Mouse (Mus musculus): Measurements from ENCODE around the gene Gpr61. TPM values are rescaled to one million over a fixed set of nuclear protein-coding genes. Genes with fewer than 3 reads are reported as not detected.

Gpr61 gene
- total RNA-seq, 2 experiments from 2014 or later: 14.4 to 15.2 TPM

GRCm38 (mm10) chr3:108178756-108179715, 24.4 kb upstream of the Gpr61 start:
- no peak for DNase-seq (ENCODE audit: low spot score in 2 of 2)

- DNase-seq (ENCODE audit: low spot score in 2 of 2): peak; percentile 76 to 92
Measured at GRCm38 (mm10) chr3:108174672-108175531, 20.2 kb upstream of the Gpr61 start.

- DNase-seq (ENCODE audit: low spot score in 2 of 2): no peak
Measured at GRCm38 (mm10) chr3:108169199-108169598, 14.5 kb upstream of the Gpr61 start.

GRCm38 (mm10) chr3:108167499-108167898, 12.8 kb upstream of the Gpr61 start:
- DNase-seq (ENCODE audit: low spot score in 2 of 2): no peak

GRCm38 (mm10) chr3:108166486-108167211, 12.0 kb upstream of the Gpr61 start:
- DNase-seq (ENCODE audit: low spot score in 2 of 2): peak; percentile 71 to 77

- DNase-seq (ENCODE audit: low spot score in 2 of 2): no peak
Measured at GRCm38 (mm10) chr3:108165532-108166315, 11.0 kb upstream of the Gpr61 start.

GRCm38 (mm10) chr3:108164807-108165206, 10.1 kb upstream of the Gpr61 start:
- peak; percentile 91 to 92 for DNase-seq (ENCODE audit: low spot score in 2 of 2)

- no peak for DNase-seq (ENCODE audit: low spot score in 2 of 2)
Measured at GRCm38 (mm10) chr3:108164091-108164490, 9.4 kb upstream of the Gpr61 start.

- peak in 1 of 2 experiments; percentile 78 for DNase-seq (ENCODE audit: low spot score in 2 of 2)
Measured at GRCm38 (mm10) chr3:108158383-108159037, 3.8 kb upstream of the Gpr61 start.

GRCm38 (mm10) chr3:108152290-108152689, 2.4 kb downstream of the Gpr61 start:
- DNase-seq (ENCODE audit: low spot score in 2 of 2): no peak

GRCm38 (mm10) chr3:108147386-108148235, 7.1 kb downstream of the Gpr61 start:
- DNase-seq (ENCODE audit: low spot score in 2 of 2): peak; percentile 82 to 94

- no peak for DNase-seq (ENCODE audit: low spot score in 2 of 2)
Measured at GRCm38 (mm10) chr3:108146671-108147070, 8.0 kb downstream of the Gpr61 start.

GRCm38 (mm10) chr3:108145534-108146445, 8.9 kb downstream of the Gpr61 start, which contains the start of gene Gnai3:
Gene Gnai3 (minus strand): TSS chr3:108146146.
- peak; percentile 88 to 91 for DNase-seq (ENCODE audit: low spot score in 2 of 2)

- no peak for DNase-seq (ENCODE audit: low spot score in 2 of 2)
Measured at GRCm38 (mm10) chr3:108140786-108141185, 13.9 kb downstream of the Gpr61 start.

GRCm38 (mm10) chr3:108139113-108139512, 15.6 kb downstream of the Gpr61 start:
- no peak for DNase-seq (ENCODE audit: low spot score in 2 of 2)

- no peak for DNase-seq (ENCODE audit: low spot score in 2 of 2)
Measured at GRCm38 (mm10) chr3:108134701-108135100, 20.0 kb downstream of the Gpr61 start.

GRCm38 (mm10) chr3:108132484-108132883, 22.2 kb downstream of the Gpr61 start:
- no peak for DNase-seq (ENCODE audit: low spot score in 2 of 2)

GRCm38 (mm10) chr3:108131821-108132220, 22.9 kb downstream of the Gpr61 start:
- DNase-seq (ENCODE audit: low spot score in 2 of 2): no peak
